Mouse (Mus musculus): ENCODE results near the gene Wipf2.

Wipf2 gene

DNA sequence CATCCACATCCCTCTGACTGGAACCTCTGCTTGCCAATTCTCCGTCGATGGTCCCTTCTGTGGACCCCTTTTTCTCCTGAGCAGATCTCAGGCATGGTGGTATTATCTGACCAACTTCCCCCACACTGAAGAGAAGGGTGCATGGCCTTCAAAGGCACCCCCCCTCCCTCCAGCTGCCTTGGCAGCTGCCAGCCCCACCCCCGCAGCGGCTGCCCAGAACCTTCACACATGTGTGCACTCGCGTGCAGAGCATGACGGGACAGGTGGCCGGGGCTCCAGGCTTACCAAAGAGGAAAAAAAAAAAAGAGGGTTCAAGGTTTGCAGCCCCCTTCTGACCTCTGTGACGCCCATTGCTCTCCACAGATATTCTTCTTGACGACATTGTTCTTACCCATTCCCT, 23.5 kb upstream of the Wipf2 start:
- DNase-seq (ENCODE audit: low read depth, low spot score) = peak; percentile 60
- Histone ChIP-seq H3K27me3 (ENCODE audit: control insufficient read depth, insufficient read depth, low read length, poor library complexity, severe bottlenecking) (no peaks in the 10 kb centered on the region), H3K36me3 (ENCODE audit: control insufficient read depth, insufficient read depth, low read length, poor library complexity, severe bottlenecking) (no peaks in the 10 kb centered on the region)

DNA sequence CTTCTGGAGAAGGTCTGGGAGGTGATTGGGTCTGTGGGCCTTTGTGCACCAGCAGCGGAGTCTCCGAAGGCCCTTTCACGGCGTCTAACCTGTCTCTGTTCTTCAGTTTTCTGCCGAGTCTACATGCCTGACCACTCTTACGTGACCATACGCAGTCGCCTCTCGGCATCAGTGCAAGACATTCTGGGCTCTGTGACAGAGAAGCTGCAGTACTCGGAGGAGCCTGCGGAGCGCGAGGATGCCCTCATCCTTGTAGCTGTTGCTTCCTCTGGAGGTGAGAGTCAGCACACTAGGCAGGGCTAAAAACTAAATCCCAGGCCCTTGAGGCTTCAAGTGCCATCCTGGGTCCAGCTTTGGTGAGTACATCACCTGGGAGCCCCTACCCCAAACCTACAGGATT, 17.4 kb upstream of the Wipf2 start:
- no peaks in the 10 kb centered on the region for H3K36me3 ChIP-seq (ENCODE audit: control insufficient read depth, insufficient read depth, low read length, poor library complexity, severe bottlenecking)
- no peak for DNase-seq (ENCODE audit: low read depth, low spot score)
- no peaks in the 10 kb centered on the region for H3K27me3 ChIP-seq (ENCODE audit: control insufficient read depth, insufficient read depth, low read length, poor library complexity, severe bottlenecking)

DNA sequence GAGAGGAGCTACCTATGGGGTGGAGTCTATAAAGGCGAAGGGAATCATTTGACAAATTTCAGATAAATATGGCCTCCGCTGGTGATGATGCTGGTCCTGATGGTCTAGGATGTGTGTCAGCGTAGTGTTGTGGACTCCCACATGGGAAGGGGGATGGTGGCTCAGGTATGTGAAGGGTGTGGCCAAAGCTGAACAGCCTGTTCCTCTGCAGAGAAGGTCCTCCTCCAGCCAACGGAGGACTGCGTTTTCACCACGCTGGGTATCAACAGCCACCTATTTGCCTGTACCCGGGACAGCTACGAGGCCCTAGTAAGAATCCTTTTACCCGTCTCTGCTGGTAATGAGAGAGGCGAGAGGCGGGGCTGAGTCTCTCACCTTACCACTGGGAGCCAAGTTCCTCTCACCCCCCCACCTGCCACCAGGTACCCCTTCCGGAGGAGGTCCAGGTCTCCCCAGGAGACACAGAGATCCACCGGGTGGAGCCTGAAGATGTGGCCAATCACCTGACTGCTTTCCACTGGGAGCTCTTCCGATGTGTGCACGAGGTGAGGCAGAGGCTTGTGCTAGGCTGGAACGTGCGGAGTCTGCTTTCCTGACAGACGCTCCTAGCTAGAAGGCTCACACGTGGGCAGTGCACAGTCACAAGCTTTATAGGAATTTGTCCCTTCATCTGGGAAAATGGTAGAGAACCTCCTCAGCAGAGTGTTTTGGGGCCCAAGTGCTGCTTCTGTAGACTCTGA, 16.4 kb upstream of the Wipf2 start:
- DNase-seq (ENCODE audit: low read depth, low spot score) = no peak
- Histone ChIP-seq H3K36me3 (ENCODE audit: control insufficient read depth, insufficient read depth, low read length, poor library complexity, severe bottlenecking) (no peaks in the 10 kb centered on the region), H3K27me3 (ENCODE audit: control insufficient read depth, insufficient read depth, low read length, poor library complexity, severe bottlenecking) (no peaks in the 10 kb centered on the region)

DNA sequence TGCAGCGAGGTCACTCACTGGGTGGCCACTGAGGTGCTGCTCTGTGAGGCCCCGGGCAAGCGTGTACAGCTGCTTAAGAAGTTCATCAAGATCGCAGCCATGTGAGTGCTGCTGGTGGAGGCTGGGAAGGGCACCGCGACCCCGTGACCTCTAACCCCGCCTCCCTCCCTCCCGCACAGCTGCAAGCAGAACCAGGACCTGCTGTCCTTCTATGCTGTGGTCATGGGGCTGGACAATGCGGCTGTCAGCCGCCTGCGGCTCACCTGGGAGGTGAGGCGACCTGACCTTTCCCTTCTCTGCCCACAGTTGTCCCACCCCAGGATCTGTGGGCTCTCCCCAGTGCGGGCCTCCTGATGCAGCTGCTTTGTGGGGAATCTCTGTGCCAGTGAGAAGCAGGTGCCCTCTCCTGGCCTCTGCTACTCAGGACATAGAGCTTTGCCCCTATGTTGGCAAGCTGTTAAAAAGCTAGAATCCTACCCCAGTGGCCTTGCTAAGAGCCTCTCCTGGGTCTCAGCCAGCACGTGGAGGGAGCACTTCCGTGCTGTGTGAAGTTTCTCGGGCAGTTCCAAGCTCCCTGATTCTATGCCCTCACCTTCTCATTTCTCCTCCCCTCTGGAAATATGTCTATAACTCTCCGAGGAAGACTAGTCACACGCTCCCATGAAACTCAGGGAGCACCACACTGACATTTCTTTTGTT, 14.1 kb upstream of the Wipf2 start:
- no peaks in the 10 kb centered on the region for H3K36me3 ChIP-seq (ENCODE audit: control insufficient read depth, insufficient read depth, low read length, poor library complexity, severe bottlenecking)
- no peak for DNase-seq (ENCODE audit: low read depth, low spot score)
- no peaks in the 10 kb centered on the region for H3K27me3 ChIP-seq (ENCODE audit: control insufficient read depth, insufficient read depth, low read length, poor library complexity, severe bottlenecking)

DNA sequence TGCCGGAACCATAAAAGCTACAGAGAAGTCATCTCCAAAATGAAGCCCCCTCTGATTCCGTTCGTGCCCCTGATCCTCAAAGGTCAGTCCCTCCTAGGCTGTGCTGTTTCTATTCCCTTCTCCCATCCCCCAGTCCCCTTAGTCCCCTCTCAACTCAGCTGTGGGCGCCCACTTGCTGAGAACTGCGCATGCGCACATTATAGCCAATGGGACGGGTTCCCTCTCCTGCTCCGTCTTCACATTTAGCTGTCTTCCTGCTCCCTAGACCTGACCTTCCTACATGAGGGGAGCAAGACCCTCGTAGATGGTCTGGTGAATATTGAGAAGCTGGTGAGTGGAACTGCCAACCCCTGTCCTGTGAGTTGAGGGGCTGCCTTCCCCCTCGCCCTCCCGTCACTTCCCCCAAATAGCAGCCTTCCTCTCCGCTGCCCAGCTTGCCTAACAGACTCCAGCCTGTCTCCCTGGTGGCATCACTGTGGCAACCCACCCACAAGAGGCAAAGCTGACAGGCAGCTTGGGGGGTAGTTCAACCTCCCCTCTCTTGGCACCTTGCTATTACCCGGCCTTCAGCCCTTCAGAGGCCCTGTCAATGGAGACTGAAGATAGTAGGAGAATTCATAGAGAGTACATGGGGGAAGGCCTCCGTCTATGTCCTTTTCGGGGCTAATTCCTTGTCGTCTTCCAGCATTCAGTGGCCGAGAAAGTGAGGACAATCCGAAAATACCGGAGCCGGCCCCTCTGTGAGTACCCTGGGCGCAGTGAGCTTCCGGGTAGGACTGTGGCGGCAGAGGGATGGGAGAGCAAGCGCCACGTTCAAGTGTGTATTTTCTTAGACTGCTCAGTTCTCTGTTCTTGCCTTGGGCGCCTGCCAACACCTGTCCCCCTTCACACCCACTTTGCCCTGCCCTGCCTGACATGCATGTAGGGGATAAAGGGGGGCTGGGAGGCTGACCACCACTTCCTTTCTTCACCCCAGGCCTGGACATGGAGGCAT, 13.0 kb upstream of the Wipf2 start:
- Histone ChIP-seq H3K36me3 (ENCODE audit: control insufficient read depth, insufficient read depth, low read length, poor library complexity, severe bottlenecking) (no peaks in the 10 kb centered on the region), H3K27me3 (ENCODE audit: control insufficient read depth, insufficient read depth, low read length, poor library complexity, severe bottlenecking) (no peaks in the 10 kb centered on the region)
- DNase-seq (ENCODE audit: low read depth, low spot score) = no peak

DNA sequence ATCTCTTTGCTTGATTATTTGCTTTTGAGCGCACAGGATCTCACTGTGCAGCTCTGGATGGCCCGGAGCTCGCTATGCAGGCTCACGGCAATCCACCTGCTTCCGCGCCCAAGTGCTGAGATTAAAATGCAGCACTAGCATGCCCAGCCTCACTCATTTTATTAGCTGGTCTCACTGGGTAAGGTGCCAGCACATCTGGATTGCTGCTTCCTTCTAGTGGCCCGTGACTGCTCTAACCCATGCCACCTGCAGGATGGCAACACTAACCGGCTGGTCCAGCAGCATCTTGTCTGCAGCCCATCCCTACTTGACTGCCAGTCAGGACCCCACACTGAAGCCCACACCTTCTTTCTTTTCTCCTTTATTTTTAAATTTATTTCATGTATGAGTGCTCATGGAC, 9.3 kb upstream of the Wipf2 start:
- no peak for DNase-seq (ENCODE audit: low read depth, low spot score)
- H3K27me3 ChIP-seq (ENCODE audit: control insufficient read depth, insufficient read depth, low read length, poor library complexity, severe bottlenecking) = no peaks in the 10 kb centered on the region
- no peaks in the 10 kb centered on the region for H3K36me3 ChIP-seq (ENCODE audit: control insufficient read depth, insufficient read depth, low read length, poor library complexity, severe bottlenecking)

DNA sequence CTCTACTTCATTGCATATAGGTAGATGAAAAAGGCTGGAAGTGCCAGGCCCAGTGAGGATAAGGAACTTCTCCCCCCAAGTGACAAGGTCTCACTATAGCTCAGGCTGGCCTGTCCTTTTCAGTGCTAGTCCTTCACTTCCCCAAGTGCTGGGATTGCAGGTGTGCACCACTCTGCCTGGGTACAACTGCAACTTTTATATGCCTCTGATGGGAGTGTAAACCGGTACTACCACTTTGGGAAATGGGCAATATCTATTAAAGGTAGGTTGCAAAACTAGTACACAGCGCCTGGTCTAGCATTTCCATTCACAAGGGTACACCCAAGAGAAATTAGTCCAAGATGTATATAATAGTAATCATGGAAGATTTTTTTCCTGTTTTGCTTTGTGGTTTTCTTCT, 8.8 kb upstream of the Wipf2 start:
- Histone ChIP-seq H3K36me3 (ENCODE audit: control insufficient read depth, insufficient read depth, low read length, poor library complexity, severe bottlenecking) (no peaks in the 10 kb centered on the region), H3K27me3 (ENCODE audit: control insufficient read depth, insufficient read depth, low read length, poor library complexity, severe bottlenecking) (no peaks in the 10 kb centered on the region)
- DNase-seq (ENCODE audit: low read depth, low spot score) = no peak

DNA sequence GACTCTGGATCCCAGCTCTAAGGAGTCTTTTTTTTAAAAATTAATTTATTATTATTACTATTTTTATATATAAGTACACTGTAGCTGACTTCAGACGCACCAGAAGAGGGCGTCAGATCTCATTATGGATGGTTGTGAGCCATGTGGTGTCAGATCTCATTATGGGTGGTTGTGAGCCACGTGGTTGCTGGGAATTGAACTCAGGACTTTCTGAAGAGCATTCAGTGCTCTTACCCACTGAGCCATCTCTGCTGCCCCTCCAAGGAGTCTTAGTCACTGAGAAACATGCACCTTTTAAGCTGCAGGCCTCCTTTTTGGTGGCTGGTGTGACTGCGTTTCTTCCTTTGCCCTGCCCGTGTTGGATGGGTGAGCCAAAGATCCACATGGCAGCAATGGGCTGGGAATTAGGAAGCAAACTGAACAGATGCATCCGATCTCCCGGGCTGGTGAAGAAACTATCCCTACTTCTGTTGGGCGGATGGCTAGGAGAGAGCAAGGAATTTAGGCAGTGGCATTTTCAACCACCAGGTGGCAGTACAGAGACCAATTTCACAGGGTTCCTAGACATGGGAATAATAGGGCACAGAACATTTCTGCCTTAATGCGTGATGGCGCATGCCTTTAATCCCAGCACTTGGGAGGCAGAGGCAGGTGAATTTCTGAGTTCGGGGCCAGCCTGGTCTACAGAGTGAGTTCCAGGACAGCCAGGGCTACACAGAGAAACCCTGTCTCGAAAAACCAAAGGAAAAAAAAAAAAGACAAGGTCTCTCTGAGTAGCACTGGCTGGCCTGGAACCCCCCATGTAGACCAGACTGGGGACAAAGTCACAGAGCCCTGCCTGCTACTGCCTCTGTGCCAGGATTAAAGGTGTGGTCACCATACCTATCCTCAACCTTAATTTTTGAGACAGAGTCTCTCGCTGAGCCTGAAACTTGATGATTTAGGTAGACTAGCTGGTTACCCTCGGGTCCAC, 4.4 kb upstream of the Wipf2 start:
- H3K36me3 ChIP-seq (ENCODE audit: control insufficient read depth, insufficient read depth, low read length, poor library complexity, severe bottlenecking) = no peaks in the 10 kb centered on the region
- H3K27me3 ChIP-seq (ENCODE audit: control insufficient read depth, insufficient read depth, low read length, poor library complexity, severe bottlenecking) = no peaks in the 10 kb centered on the region
- peak; percentile 84 for DNase-seq (ENCODE audit: low read depth, low spot score)

DNA sequence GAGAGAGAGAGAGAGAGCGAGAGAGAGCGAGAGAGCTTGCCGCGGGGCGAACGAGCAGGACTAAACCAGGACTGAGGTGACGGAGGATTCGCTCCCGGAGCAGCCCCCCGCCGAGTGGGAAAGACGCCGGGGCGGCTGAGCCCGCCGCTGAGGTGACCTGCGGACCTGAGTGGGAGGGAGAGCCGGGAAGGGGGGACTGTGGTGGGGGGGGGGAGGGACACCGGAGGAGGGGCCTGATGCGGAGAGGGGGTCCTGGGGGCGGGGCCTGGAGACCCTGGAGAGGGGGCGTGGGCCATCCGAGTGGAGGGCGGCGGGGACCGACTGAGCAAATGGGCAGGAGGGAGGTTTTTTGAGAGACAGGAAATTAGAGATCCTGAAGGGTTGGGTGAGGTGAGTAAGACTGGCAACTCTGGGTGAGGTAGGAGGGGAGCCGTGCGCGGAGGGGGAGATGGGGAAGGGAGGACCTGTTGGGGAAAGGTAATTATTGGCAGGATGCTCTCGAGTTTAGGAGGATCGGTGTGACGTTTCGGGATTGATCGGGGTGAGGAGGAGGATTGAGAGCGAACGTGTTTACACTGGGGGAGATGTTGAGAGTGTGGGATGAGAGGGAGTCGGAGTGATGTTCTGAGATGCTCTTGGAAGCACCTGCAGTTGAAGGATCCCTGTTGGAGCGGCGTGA, 452 bp downstream of the Wipf2 start:
- no peaks in the 10 kb centered on the region for H3K27me3 ChIP-seq (ENCODE audit: control insufficient read depth, insufficient read depth, low read length, poor library complexity, severe bottlenecking)
- H3K36me3 ChIP-seq (ENCODE audit: control insufficient read depth, insufficient read depth, low read length, poor library complexity, severe bottlenecking) = 0 out of 2 replicates have a peak, but pooled peaks cover 1% of the 10 kb centered on the region
- DNase-seq (ENCODE audit: low read depth, low spot score) = no peak

DNA sequence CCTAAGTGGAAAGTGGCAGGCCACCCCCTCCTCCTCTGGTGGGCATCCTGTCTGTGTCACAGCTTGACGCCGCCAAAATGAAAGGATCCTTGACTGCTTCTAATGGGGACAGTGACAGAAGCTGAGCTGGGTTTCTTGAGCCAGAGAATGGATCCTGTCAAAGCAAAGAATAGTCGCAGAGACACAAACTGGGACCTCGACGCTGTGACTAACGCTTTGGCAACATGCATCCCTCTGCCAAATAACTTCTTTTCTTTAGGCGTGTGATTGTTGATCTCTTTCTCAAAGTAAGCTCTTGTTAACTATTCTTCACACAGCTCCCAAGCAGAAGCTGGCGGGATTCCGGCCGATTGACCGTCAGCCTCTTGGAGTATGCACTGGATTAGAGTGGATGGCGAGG, 3.9 kb downstream of the Wipf2 start:
- no peak for DNase-seq (ENCODE audit: low read depth, low spot score)
- H3K36me3 ChIP-seq (ENCODE audit: control insufficient read depth, insufficient read depth, low read length, poor library complexity, severe bottlenecking) = peaks cover 1% of the 10 kb centered on the region; the same call in 1 of the 2 replicates
- H3K27me3 ChIP-seq (ENCODE audit: control insufficient read depth, insufficient read depth, low read length, poor library complexity, severe bottlenecking) = no peaks in the 10 kb centered on the region

DNA sequence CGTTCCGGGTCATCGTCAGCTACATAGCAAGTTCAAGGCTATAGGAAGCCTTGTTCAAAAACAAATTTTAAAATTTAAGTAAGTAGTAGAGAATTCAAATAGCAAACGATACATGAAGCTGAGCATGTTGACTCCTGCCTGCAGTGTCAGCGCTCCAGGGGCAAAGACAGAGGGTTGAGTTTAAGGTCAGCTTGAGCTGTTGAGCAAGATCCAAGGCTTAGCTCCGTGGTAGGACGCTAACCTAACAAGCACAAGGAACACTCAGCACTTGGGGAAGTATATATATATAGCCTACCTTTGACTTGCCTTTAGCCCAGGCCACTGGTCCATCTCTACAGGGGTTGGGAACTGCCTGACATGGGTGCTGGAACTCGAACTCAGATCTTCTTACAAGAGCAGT, 6.5 kb downstream of the Wipf2 start:
- Histone ChIP-seq H3K27me3 (ENCODE audit: control insufficient read depth, insufficient read depth, low read length, poor library complexity, severe bottlenecking) (no peaks in the 10 kb centered on the region), H3K36me3 (ENCODE audit: control insufficient read depth, insufficient read depth, low read length, poor library complexity, severe bottlenecking) (peaks cover 1% of the 10 kb centered on the region; the same call in 1 of the 2 replicates)
- DNase-seq (ENCODE audit: low read depth, low spot score) = no peak

DNA sequence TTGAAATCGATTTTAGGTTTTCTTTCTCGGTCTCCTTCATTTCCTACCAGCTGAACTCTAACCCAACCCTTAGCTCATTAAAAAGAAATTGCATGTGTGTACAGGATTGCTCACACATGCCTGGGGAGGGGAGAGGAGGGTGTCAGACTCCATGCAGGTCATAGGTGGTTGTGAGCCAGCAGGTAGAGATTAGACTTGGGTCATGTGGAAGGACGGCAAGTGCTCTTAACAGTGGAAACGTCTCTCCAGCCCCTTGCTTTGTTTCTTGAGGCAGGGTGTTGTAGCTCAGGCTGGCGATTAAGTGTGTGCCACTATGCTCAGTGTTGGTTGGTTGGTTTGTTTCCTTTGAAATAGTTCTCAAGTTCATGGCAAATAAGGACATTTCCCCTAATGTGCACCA, 7.4 kb downstream of the Wipf2 start:
- Histone ChIP-seq H3K36me3 (ENCODE audit: control insufficient read depth, insufficient read depth, low read length, poor library complexity, severe bottlenecking) (peaks cover 1% of the 10 kb centered on the region; the same call in 1 of the 2 replicates), H3K27me3 (ENCODE audit: control insufficient read depth, insufficient read depth, low read length, poor library complexity, severe bottlenecking) (no peaks in the 10 kb centered on the region)
- DNase-seq (ENCODE audit: low read depth, low spot score) = no peak

DNA sequence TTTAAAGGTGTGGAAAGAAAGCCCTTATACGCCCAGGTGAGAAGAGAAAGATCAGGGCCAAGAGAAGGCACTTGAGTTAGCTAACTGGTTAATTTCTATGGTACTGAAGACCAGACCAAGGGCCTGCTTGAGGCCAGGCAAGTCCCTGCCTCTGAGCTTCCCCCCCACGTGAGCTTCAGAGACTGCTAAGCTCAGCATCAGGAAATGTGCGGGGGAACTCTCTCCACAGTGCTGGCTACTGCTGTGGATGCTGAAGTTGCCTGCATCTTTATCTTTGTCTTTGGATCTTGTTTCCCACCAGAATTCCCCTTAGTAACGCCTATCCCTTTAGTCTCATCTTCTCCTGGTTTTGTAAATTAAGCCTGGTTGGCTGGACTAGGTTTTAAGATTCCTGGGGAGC, 8.0 kb downstream of the Wipf2 start:
- no peaks in the 10 kb centered on the region for H3K27me3 ChIP-seq (ENCODE audit: control insufficient read depth, insufficient read depth, low read length, poor library complexity, severe bottlenecking)
- no peak for DNase-seq (ENCODE audit: low read depth, low spot score)
- peaks cover 1% of the 10 kb centered on the region; the same call in 1 of the 2 replicates for H3K36me3 ChIP-seq (ENCODE audit: control insufficient read depth, insufficient read depth, low read length, poor library complexity, severe bottlenecking)
